Mouse (Mus musculus): ENCODE data around the gene Eno1.
"Not testable (repeated sequence)": the region's sequence is repeated elsewhere in the genome, so short reads cannot be mapped to it uniquely, and the experiment has no call there.

The Eno1 gene

GRCm38 (mm10) chr4:150248917-150249316 lies 12.4 kb downstream of the Eno1 start:
- no peak for DNase-seq (ENCODE audit: extremely low read depth, insufficient read length, low spot score)

GRCm38 (mm10) chr4:150249731-150250270 lies 13.3 kb downstream of the Eno1 start:
- DNase-seq (ENCODE audit: extremely low read depth, insufficient read length, low spot score), result no peak

GRCm38 (mm10) chr4:150250549-150251422 lies 14.3 kb downstream of the Eno1 start:
- peak; percentile 48 for DNase-seq (ENCODE audit: extremely low read depth, insufficient read length, low spot score)

- no peak for DNase-seq (ENCODE audit: extremely low read depth, insufficient read length, low spot score)
Measured at GRCm38 (mm10) chr4:150254416-150254815, 17.9 kb downstream of the Eno1 start.

GRCm38 (mm10) chr4:150255181-150255580 lies 18.7 kb downstream of the Eno1 start:
- no peak for DNase-seq (ENCODE audit: extremely low read depth, insufficient read length, low spot score)

GRCm38 (mm10) chr4:150257252-150258204 lies 21.0 kb downstream of the Eno1 start:
- peak; percentile 59 for DNase-seq (ENCODE audit: extremely low read depth, insufficient read length, low spot score)

GRCm38 (mm10) chr4:150258388-150258787 lies 21.9 kb downstream of the Eno1 start:
- DNase-seq (ENCODE audit: extremely low read depth, insufficient read length, low spot score), result no peak

GRCm38 (mm10) chr4:150259577-150259976 lies 23.1 kb downstream of the Eno1 start:
- DNase-seq (ENCODE audit: extremely low read depth, insufficient read length, low spot score), result no peak

GRCm38 (mm10) chr4:150260111-150260510 lies 23.6 kb downstream of the Eno1 start:
- DNase-seq (ENCODE audit: extremely low read depth, insufficient read length, low spot score), result no peak

GRCm38 (mm10) chr4:150260745-150261144 lies 24.2 kb downstream of the Eno1 start:
- no peak for DNase-seq (ENCODE audit: extremely low read depth, insufficient read length, low spot score)

GRCm38 (mm10) chr4:150262301-150262700 lies 25.8 kb downstream of the Eno1 start:
- DNase-seq (ENCODE audit: extremely low read depth, insufficient read length, low spot score), result no peak

- DNase-seq (ENCODE audit: extremely low read depth, insufficient read length, low spot score), result no peak
Measured at GRCm38 (mm10) chr4:150264903-150265302, 28.4 kb downstream of the Eno1 start.

GRCm38 (mm10) chr4:150265471-150265870 lies 28.9 kb downstream of the Eno1 start:
- DNase-seq (ENCODE audit: extremely low read depth, insufficient read length, low spot score), result no peak

- peak; percentile 77 for DNase-seq (ENCODE audit: extremely low read depth, insufficient read length, low spot score)
Measured at GRCm38 (mm10) chr4:150266655-150267223, 30.2 kb downstream of the Eno1 start.

- peak; percentile 30 for DNase-seq (ENCODE audit: extremely low read depth, insufficient read length, low spot score)
Measured at GRCm38 (mm10) chr4:150268674-150269653, 32.4 kb downstream of the Eno1 start.

GRCm38 (mm10) chr4:150269679-150270078 lies 33.2 kb downstream of the Eno1 start:
- DNase-seq (ENCODE audit: extremely low read depth, insufficient read length, low spot score), result peak; percentile 80

GRCm38 (mm10) chr4:150270718-150271117 lies 34.2 kb downstream of the Eno1 start:
- not testable (repeated sequence) for DNase-seq (ENCODE audit: extremely low read depth, insufficient read length, low spot score)

GRCm38 (mm10) chr4:150272725-150273124 lies 36.2 kb downstream of the Eno1 start:
- peak; percentile 61 for DNase-seq (ENCODE audit: extremely low read depth, insufficient read length, low spot score)

- DNase-seq (ENCODE audit: extremely low read depth, insufficient read length, low spot score), result no peak
Measured at GRCm38 (mm10) chr4:150275531-150275930, 39.0 kb downstream of the Eno1 start.
